ENCODE assay signal across 8 mouse cellular contexts in the genomic region with DNA sequence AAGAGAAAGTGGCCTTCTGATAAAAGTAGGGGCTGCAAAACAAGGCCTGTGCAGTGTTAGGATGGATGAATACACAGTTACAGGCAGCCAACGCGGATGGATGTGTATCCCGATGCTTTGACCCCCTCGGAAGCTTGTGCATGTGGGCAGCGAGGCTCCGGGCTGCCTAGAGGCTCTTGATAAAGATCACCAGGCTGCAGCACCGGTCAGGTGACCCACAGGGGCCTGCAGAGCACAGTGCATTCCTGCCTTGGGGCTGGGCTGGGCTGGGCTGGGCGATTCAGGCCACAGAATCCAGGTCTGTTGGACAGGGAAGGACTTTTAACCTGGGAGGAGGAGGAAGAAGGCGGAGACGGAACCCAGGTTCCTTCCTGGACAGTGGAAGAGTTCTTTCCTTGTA.
DNase-seq lines count a peak whose midpoint lies in the region; TF ChIP-seq lines count a peak whose summit lies in the region.

No protein-coding gene starts in this region.

- H3K36me3 ChIP-seq in myocyte (ENCODE audit: control insufficient read depth, insufficient read depth), result peaks cover 12% of the 10 kb centered on the region

- TF ChIP-seq POLR2A in myocyte (IDR thresholded peaks at IDR 0.05; ENCODE audit: insufficient read length, low read depth), result no peak

- no peak overlapping the region for H3ac ChIP-seq in myocyte (ENCODE audit: control insufficient read depth, insufficient read length)

- H3K79me2 ChIP-seq in myocyte (ENCODE audit: control insufficient read depth, insufficient read depth), result no peaks in the 10 kb centered on the region

- H3K4me2 ChIP-seq in myocyte (ENCODE audit: low read depth), result peak overlapping the region; percentile 18

- H3K27me3 ChIP-seq in myocyte (ENCODE audit: control insufficient read depth, insufficient read depth, insufficient read length), result no peaks in the 10 kb centered on the region

- H3K4me3 ChIP-seq in myocyte, result no peak overlapping the region

- peak; percentile 39 for DNase-seq in adrenal gland, postnatal 14 days
- no peak for DNase-seq in adrenal gland, postnatal 36 days
- peak; percentile 20 to 53 for DNase-seq in lung, adult 18-20 months
- DNase-seq in lung, postnatal 10 days, result no peak
- DNase-seq in kidney, postnatal 10 days, result peak; percentile 56
- no peak for DNase-seq in ovary, postnatal 14 days (ENCODE audit: low spot score)
- DNase-seq in retina, postnatal 1 day, result no peak

TF ChIP-seq in myocyte, 11 proteins besides CTCF, POLR2A, EP300 and RAD21:
- TF ChIP-seq CEBPB (IDR thresholded peaks at IDR 0.05; ENCODE audit: insufficient read depth, poor library complexity, severe bottlenecking) (no peak), SRF (IDR thresholded peaks at IDR 0.05; ENCODE audit: control insufficient read depth, insufficient read length, low read depth) (no peak), MYOG (IDR thresholded peaks at IDR 0.05; ENCODE audit: control insufficient read depth in 1 of 3, insufficient read depth in 1 of 3, insufficient read length in 2 of 3, low read depth in 2 of 3) (peak in 1 of 3 experiments; percentile 51), E2F4 (IDR thresholded peaks at IDR 0.05; ENCODE audit: insufficient read depth) (no peak)

Comparison
In these comparisons a context has a peak if more than half of its experiments do, and no peak if none do; other contexts are left out.
1. DNase-seq: peak in adrenal gland, postnatal 14 days (single experiment), lung, adult 18-20 months (2 of 2) and kidney, postnatal 10 days (single experiment); none in adrenal gland, postnatal 36 days (0 of 2), lung, postnatal 10 days (single experiment), ovary, postnatal 14 days (single experiment) and retina, postnatal 1 day (single experiment).